Mouse (Mus musculus) heart, embryonic 14.5 days (tissue): Measurements from ENCODE around the gene Gm20890. TPM values are rescaled to one million over a fixed set of nuclear protein-coding genes. Genes with fewer than 3 reads are reported as not detected.
"Not testable (repeated sequence)": the region's sequence is repeated elsewhere in the genome, so short reads cannot be mapped to it uniquely, and the experiment has no call there.

Experiments
- ATAC-seq: fragments of 200-750 bp; cut with Nextera tagmentation; 2 replicates; pipeline ENCODE4 v1.8.0; 2017; ENCODE audit warnings: low read depth, moderate TSS enrichment; ENCODE audit not compliant: insufficient number of reproducible peaks, insufficient read depth, low FRiP score
- H3K27ac ChIP-seq, 2 experiments: fragments of 200-500 bp in 1 of 2; fragments of 300-500 bp in 1 of 2; sonication (generic) in 1 of 2; replicated peaks in 1 of 2; 2 replicates each; pipeline ENCODE4 v1.5.1; 2012 to 2014; ENCODE audit warnings: low read depth in 2 of 2, low read length in 2 of 2, control low read depth in 1 of 2, mild to moderate bottlenecking in 1 of 2, mixed read lengths in 1 of 2; ENCODE audit not compliant: control insufficient read depth in 1 of 2, insufficient read depth in 1 of 2
- H3K27me3 ChIP-seq: fragments of 300-500 bp; sonication (generic); 2 replicates; pipeline ENCODE4 v1.6.1; 2014; ENCODE audit warnings: mild to moderate bottlenecking, low read length, control low read depth; ENCODE audit not compliant: control insufficient read depth, insufficient read depth
- H3K36me3 ChIP-seq: fragments of 300-500 bp; sonication (generic); 2 replicates; pipeline ENCODE4 v1.6.1; 2014; ENCODE audit warnings: mild to moderate bottlenecking, control low read depth, low read length, mixed read lengths; ENCODE audit not compliant: control insufficient read depth, insufficient read depth
- H3K4me1 ChIP-seq, 2 experiments: fragments of 200-500 bp in 1 of 2; fragments of 300-500 bp in 1 of 2; sonication (generic) in 1 of 2; 2 replicates each; pipeline ENCODE4 v1.6.1; 2012 to 2014; ENCODE audit warnings: low read length in 2 of 2, control low read depth in 1 of 2, mixed read lengths in 1 of 2; ENCODE audit not compliant: control insufficient read depth in 2 of 2, insufficient read depth in 2 of 2
- H3K4me2 ChIP-seq: fragments of 300-500 bp; sonication (generic); 2 replicates; pipeline ENCODE4 v1.6.1; 2014; ENCODE audit warnings: mild to moderate bottlenecking, low read length
- H3K4me3 ChIP-seq, 2 experiments: fragments of 200-500 bp in 1 of 2; fragments of 300-500 bp in 1 of 2; sonication (generic) in 1 of 2; 2 replicates each; pipeline ENCODE4 v1.5.1; 2012 to 2014; ENCODE audit warnings: low read length in 2 of 2, mild to moderate bottlenecking in 2 of 2, control low read depth in 1 of 2, low read depth in 1 of 2, moderate library complexity in 1 of 2; ENCODE audit not compliant: control insufficient read depth in 1 of 2, insufficient read depth in 1 of 2
- H3K9ac ChIP-seq: fragments of 300-500 bp; sonication (generic); 2 replicates; pipeline ENCODE4 v1.6.1; 2014; ENCODE audit warnings: mild to moderate bottlenecking, low read length
- H3K9me3 ChIP-seq: fragments of 300-500 bp; sonication (generic); 2 replicates; pipeline ENCODE4 v1.6.1; 2016; ENCODE audit warnings: low read length, control low read depth; ENCODE audit not compliant: control insufficient read depth
- WGBS: fragments of 180-500 bp; shearing (Covaris S2); extraction: QIAGEN DNeasy Blood & Tissue Kit; methylation state at CpG from one replicate; pipeline ENCODE4 v1.1.7; 2014; 5-methylcytosine and 5-hydroxymethylcytosine counted together
- polyA plus RNA-seq: library from polyadenylated mRNA; unstranded; fragments of >200 nt; fragmentation: Nextera tagmentation; extraction: Ambion mirVana; gene quantifications from 2 replicates; pipeline ENCODE4 v1.2.1, GENCODE M21; 2014

The Gm20890 gene
- polyA plus RNA-seq = not detected in 2 replicates

DNA sequence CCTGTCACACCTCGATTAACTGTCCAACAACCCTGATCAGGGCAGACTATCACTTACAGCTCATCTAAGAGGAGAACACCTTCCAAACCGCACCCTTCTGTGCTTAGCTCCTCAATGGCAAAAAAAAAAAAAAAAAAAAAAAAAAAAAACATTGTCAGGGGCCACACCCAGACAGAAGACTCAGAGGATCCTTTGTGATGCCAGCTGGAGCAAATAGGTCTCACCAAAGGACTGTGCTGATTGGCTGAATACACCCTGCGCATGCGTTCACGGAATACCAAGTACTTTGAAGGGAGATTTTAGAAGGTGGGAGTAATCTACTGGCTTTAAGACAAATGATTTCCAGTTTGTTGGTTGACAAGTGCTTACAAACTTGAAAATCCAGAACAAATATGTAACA, at the start of gene Gm20890:
Gene Gm20890 (minus strand): TSS at position 101 of the 400 bp plus-strand sequence.
- not testable (repeated sequence) for H3K9ac ChIP-seq, H3K27me3 ChIP-seq, H3K4me1 ChIP-seq, H3K27ac ChIP-seq, H3K4me2 ChIP-seq, H3K9me3 ChIP-seq, ATAC-seq, H3K36me3 ChIP-seq, H3K4me3 ChIP-seq
- no CpG with 5 or more reads among the region's 5 CpGs for WGBS
